8 mouse cellular contexts compared by ENCODE assay signal in genomic region chr4:56088701-56089100, GRCm38 (mm10).
A peak's percentile ranks its signal among the peaks of the same experiment; 100 is the strongest.
DNase-seq lines count a peak whose midpoint lies in the region; ATAC-seq and TF ChIP-seq lines count a peak whose summit lies in the region.

No protein-coding gene starts in this region.

- intact Hi-C loops in left cerebral cortex, postnatal 10 days (cut with DNase I): no loop called here
- intact Hi-C loops in left cerebral cortex, postnatal 14 days (cut with DNase I): no loop called here

- no peak for TF ChIP-seq EP300 in lung, postnatal 0 days (IDR thresholded peaks at IDR 0.05)

- DNase-seq in left cerebral cortex, postnatal 10 days (ENCODE audit: extremely low spot score in 1 of 2, low spot score in 2 of 2): peak; percentile 20 to 56
- DNase-seq in left cerebral cortex, adult 11 months (ENCODE audit: low spot score): no peak
- peak; percentile 91 for DNase-seq in forebrain, postnatal 0 days
- peak; percentile 32 to 34 for DNase-seq in left cerebral cortex, postnatal 14 days (ENCODE audit: low spot score in 2 of 2)
- DNase-seq in right cerebral cortex, postnatal 36 days (ENCODE audit: low spot score in 2 of 2): peak; percentile 14 to 24
- DNase-seq in spleen, postnatal 14 days (ENCODE audit: low spot score in 2 of 2): no peak
- no peak for DNase-seq in lung, postnatal 0 days (ENCODE audit: low spot score)
- DNase-seq in kidney, adult 11 months: no peak

- 0 out of 2 replicates have a peak, but pooled peaks cover 4% of the 10 kb centered on the region for H3K4me1 ChIP-seq in forebrain, postnatal 0 days (ENCODE audit: insufficient read depth)
- H3K4me1 ChIP-seq in lung, postnatal 0 days (ENCODE audit: insufficient read depth, low read depth, low read length): no peaks in the 10 kb centered on the region

- no peak overlapping the region for H3K4me3 ChIP-seq in forebrain, postnatal 0 days (ENCODE audit: low read depth, low read length)
- no peak overlapping the region for H3K4me3 ChIP-seq in lung, postnatal 0 days (ENCODE audit: low read depth, low read length)

- H3K4me2 ChIP-seq in forebrain, postnatal 0 days (ENCODE audit: low read depth): no peak overlapping the region
- no peak overlapping the region for H3K4me2 ChIP-seq in lung, postnatal 0 days (replicated peaks; ENCODE audit: low read depth, low read length)

- 42% methylated on average over 4 of the region's 4 CpGs for WGBS in forebrain, postnatal 0 days
- 67% methylated on average over 4 of the region's 4 CpGs for WGBS in lung, postnatal 0 days

- peak; percentile 94 for ATAC-seq in forebrain, postnatal 0 days
- ATAC-seq in lung, postnatal 0 days: no peak

- no peak overlapping the region for H3K9ac ChIP-seq in forebrain, postnatal 0 days
- no peak overlapping the region for H3K9ac ChIP-seq in lung, postnatal 0 days (replicated peaks; ENCODE audit: low read depth)

- peak; percentile 16; the same call in 1 of the 2 replicates for TF ChIP-seq CTCF in forebrain, postnatal 0 days (IDR thresholded peaks at IDR 0.05; ENCODE audit: low read depth)
- no peak for TF ChIP-seq CTCF in lung, postnatal 0 days (IDR thresholded peaks at IDR 0.05)

- no peaks in the 10 kb centered on the region for H3K36me3 ChIP-seq in forebrain, postnatal 0 days (ENCODE audit: insufficient read depth)
- no peaks in the 10 kb centered on the region for H3K36me3 ChIP-seq in lung, postnatal 0 days (ENCODE audit: insufficient read depth, low read length)

- no peaks in the 10 kb centered on the region for H3K9me3 ChIP-seq in forebrain, postnatal 0 days (ENCODE audit: low read length)
- H3K9me3 ChIP-seq in lung, postnatal 0 days (ENCODE audit: low read length): no peaks in the 10 kb centered on the region

- no peaks in the 10 kb centered on the region for H3K27me3 ChIP-seq in forebrain, postnatal 0 days (ENCODE audit: insufficient read depth, low read length)
- no peaks in the 10 kb centered on the region for H3K27me3 ChIP-seq in lung, postnatal 0 days (replicated peaks; ENCODE audit: insufficient read depth, low read length)

- no peak overlapping the region for H3K27ac ChIP-seq in forebrain, postnatal 0 days (ENCODE audit: low read depth, low read length)
- no peak overlapping the region for H3K27ac ChIP-seq in lung, postnatal 0 days (ENCODE audit: low read length)

Comparison
In these comparisons a context has a peak if more than half of its experiments do, and no peak if none do; other contexts are left out.
1. DNase-seq: peak in left cerebral cortex, postnatal 10 days (2 of 2), forebrain, postnatal 0 days (single experiment), left cerebral cortex, postnatal 14 days (2 of 2) and right cerebral cortex, postnatal 36 days (2 of 2); none in left cerebral cortex, adult 11 months (single experiment), spleen, postnatal 14 days (0 of 2), lung, postnatal 0 days (single experiment) and kidney, adult 11 months (single experiment).